Mouse (Mus musculus) kidney, postnatal 36 days (tissue): ENCODE measurements around the gene Olfr465-ps1.
A peak's percentile ranks its signal among the peaks of the same experiment; 100 is the strongest.

ENCODE experiments used
- DNase-seq, 2 experiments: peaks; one replicate each; pipeline ENCODE4 v3.0.0; 2021 to 2022; ENCODE audit warnings: mixed read lengths in 2 of 2

Olfr465-ps1 gene

GRCm38 (mm10) chr13:65137789-65138188, at the start of gene Olfr465-ps1:
Olfr465-ps1 (plus strand) TSS chr13:65138089.
- no peak for DNase-seq

DNA sequence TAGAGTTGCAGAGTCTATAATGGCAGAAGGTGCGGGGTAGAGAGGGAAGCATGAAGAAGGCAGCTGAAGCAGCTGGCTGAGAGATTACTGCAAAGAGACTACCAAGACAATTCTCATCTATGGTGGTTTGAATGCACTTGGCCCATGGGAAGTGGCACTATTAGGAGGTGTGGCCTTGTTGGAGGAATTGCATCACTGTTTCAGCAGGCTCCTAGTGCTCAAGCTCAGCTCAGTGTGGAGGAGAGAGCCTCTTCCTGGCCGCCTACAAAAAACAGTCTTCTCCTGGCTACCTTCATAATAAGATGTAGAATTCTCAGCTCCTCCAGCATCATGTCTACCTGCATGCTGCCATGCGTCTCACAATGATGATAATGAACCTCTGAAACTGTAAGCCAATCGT, 42.0 kb upstream of the Olfr465-ps1 start:
- DNase-seq: no peak

DNA sequence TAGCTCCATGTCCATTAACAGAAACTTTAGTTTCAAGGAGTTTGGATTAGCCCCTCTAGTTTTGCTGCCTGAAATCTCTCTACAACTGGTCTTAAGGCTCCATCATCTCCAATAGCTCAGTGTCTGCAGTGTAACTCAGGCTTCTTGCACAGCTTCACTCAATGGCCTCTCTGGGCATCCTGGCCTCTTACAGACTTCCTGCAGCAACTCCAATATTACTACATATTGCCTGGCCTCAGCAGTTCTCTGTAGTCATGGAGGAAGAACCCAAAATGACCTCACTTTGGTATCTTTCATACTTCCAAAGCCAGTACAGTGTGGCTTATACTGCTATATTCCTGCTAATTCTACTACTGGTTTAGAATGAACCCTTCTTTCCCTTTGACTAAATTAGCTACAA, 40.9 kb upstream of the Olfr465-ps1 start:
- DNase-seq: no peak

GRCm38 (mm10) chr13:65100678-65101077, 37.2 kb upstream of the Olfr465-ps1 start:
- DNase-seq: no peak

- DNase-seq: no peak
Measured at GRCm38 (mm10) chr13:65101232-65101631, 36.7 kb upstream of the Olfr465-ps1 start.

- DNase-seq: peak; percentile 47 to 51
Measured at GRCm38 (mm10) chr13:65111961-65112360, 25.9 kb upstream of the Olfr465-ps1 start.

GRCm38 (mm10) chr13:65112459-65113110, 25.3 kb upstream of the Olfr465-ps1 start, which contains the start of gene Mfsd14b:
Mfsd14b (minus strand) TSS chr13:65112975.
- DNase-seq: peak; percentile 90 to 91

DNA sequence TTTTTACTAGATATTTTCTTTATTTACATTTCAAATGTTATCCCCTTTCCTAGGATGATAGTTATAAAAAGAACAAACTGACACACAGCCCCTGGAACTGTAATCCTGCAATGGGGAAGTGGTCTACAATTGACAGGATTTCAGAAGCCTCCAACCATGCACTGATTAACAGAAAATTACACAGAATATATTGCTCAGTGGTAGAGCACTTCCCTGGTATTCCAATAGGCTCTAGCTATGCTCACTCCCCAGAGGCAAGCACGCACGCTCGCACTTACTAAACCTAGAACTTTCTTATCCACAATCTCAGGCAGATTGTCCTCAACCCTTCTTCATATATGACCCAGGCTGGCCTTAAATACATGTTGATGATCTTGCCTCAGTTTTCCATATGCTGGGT, 24.6 kb upstream of the Olfr465-ps1 start:
- no peak for DNase-seq

GRCm38 (mm10) chr13:65120984-65121383, 16.9 kb upstream of the Olfr465-ps1 start:
- DNase-seq: no peak

- DNase-seq: no peak
Measured at GRCm38 (mm10) chr13:65122111-65122510, 15.8 kb upstream of the Olfr465-ps1 start.

- peak in 1 of 2 experiments; percentile 36 for DNase-seq
Measured at GRCm38 (mm10) chr13:65127063-65127847, 10.6 kb upstream of the Olfr465-ps1 start.

- no peak for DNase-seq
Measured at GRCm38 (mm10) chr13:65149940-65150339, 12.1 kb downstream of the Olfr465-ps1 start, which contains the start of gene Olfr466. Olfr466 (plus strand) TSS chr13:65150240.

DNA sequence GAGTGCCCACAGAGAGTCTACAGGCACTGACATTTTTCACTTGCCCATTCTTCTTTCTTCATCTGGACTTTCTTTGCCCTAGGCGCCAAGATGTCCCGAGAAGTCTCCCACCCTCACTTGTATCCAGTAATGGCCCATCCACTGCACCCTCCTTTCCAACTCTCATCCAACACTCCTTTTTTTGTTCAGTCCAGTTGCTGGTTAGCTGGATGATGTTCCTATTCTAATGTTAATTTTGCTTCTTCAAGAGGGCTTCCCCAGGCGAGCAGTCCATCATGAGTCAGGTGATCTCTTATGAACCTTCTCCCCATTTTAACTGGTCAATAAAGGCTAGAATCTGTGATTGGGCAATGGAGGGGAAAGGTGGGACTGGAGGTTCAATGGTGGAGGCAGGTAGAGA, 36.2 kb downstream of the Olfr465-ps1 start:
- DNase-seq: no peak

GRCm38 (mm10) chr13:65175734-65176471, 38.0 kb downstream of the Olfr465-ps1 start:
- DNase-seq: peak; percentile 18 to 67

- no peak for DNase-seq
Measured at GRCm38 (mm10) chr13:65176472-65177091, 38.7 kb downstream of the Olfr465-ps1 start.
